16 mouse cellular contexts compared by ENCODE assay signal in the genomic region with DNA sequence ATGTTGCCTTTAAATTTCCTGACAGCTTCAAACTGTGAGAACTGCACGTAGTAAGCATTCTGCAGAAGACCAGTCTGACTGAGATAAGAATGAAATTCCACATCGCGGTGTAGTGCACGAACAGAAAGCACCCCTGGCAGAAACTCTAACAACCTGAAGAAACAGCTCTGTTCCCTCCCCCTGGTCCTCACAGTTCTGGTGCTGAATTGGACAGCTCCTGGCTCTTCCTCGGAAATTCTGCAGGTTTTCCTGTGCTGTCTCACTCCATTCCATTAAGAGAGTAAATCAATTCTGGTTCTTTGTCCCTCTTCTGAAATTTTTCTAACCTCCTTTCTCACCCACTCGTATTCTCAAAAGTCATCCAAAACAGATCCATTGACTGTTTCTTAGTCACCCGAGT. TPM values are rescaled to one million over a fixed set of nuclear protein-coding genes. Genes with fewer than 3 reads are reported as not detected.
A peak's percentile ranks its signal among the peaks of the same experiment; 100 is the strongest.
DNase-seq lines count a peak whose midpoint lies in the region; ATAC-seq lines count a peak whose summit lies in the region.
"Had no signal": no experiment of that assay in that cellular context is flagged by ENCODE, and none has a peak within 500 bp of the region (broad histone marks: within the 10 kb centered on the region; RNA-seq: fewer than 3 reads in every experiment).

No protein-coding gene starts in this region.

- no peaks in the 10 kb centered on the region for H3K27me3 ChIP-seq in midbrain, embryonic 16.5 days (ENCODE audit: control insufficient read depth, insufficient read depth, low read depth, low read length)
- H3K27me3 ChIP-seq: hindbrain, embryonic 13.5 days had no signal

- H3K9me3 ChIP-seq in midbrain, embryonic 16.5 days (replicated peaks; ENCODE audit: control insufficient read depth, low read length, poor library complexity, severe bottlenecking), result no peaks in the 10 kb centered on the region
- H3K9me3 ChIP-seq: forebrain, embryonic 13.5 days; hindbrain, embryonic 13.5 days; limb, embryonic 12.5 days had no signal

- DNase-seq in heart, postnatal 4 days, result peak; percentile 34
- no peak for DNase-seq in heart, adult 8-10 months (ENCODE audit: low spot score)
- DNase-seq in ovary, postnatal 14 days (ENCODE audit: low spot score), result peak; percentile 6
- no peak for DNase-seq in ovary, postnatal 10 days (ENCODE audit: low spot score)
- DNase-seq in embryo, embryonic 9.5 days (ENCODE audit: extremely low spot score), result peak; percentile 28
- DNase-seq in retina, postnatal 1 day, result peak; percentile 37
- no peak for DNase-seq in left cerebral cortex, postnatal 10 days (ENCODE audit: extremely low spot score in 1 of 2, low spot score in 2 of 2)
- DNase-seq: gastrocnemius, postnatal 36 days; kidney, postnatal 14 days; right cerebral cortex, postnatal 25 days had no signal

- no peak overlapping the region for H3K4me2 ChIP-seq in midbrain, embryonic 16.5 days (ENCODE audit: low read length)
- H3K4me2 ChIP-seq: forebrain, embryonic 13.5 days; hindbrain, embryonic 13.5 days; limb, embryonic 12.5 days had no signal

- H3K9ac ChIP-seq in midbrain, embryonic 16.5 days (ENCODE audit: low read depth, low read length), result no peak overlapping the region
- H3K9ac ChIP-seq: forebrain, embryonic 13.5 days; hindbrain, embryonic 13.5 days; limb, embryonic 12.5 days had no signal

- no peaks in the 10 kb centered on the region for H3K36me3 ChIP-seq in midbrain, embryonic 16.5 days (ENCODE audit: control insufficient read depth, insufficient read depth, low read length)
- H3K36me3 ChIP-seq: hindbrain, embryonic 13.5 days; limb, embryonic 12.5 days had no signal

- intact Hi-C loops in left cerebral cortex, postnatal 10 days (cut with DNase I), result no loop called here

- no peak overlapping the region for H3K27ac ChIP-seq in midbrain, embryonic 16.5 days (ENCODE audit: low read length)
- H3K27ac ChIP-seq: forebrain, embryonic 13.5 days; hindbrain, embryonic 13.5 days; limb, embryonic 12.5 days; macrophage had no signal

- H3K4me3 ChIP-seq in midbrain, embryonic 16.5 days (ENCODE audit: low read depth, low read length), result no peak overlapping the region
- H3K4me3 ChIP-seq: forebrain, embryonic 13.5 days; hindbrain, embryonic 13.5 days; limb, embryonic 12.5 days had no signal

- WGBS in midbrain, embryonic 16.5 days, result 34% methylated on average over 7 of the region's 7 CpGs

- no peaks in the 10 kb centered on the region for H3K4me1 ChIP-seq in midbrain, embryonic 16.5 days (ENCODE audit: control insufficient read depth, insufficient read depth, low read length)

- no peak for ATAC-seq in midbrain, embryonic 16.5 days
- ATAC-seq: forebrain, embryonic 13.5 days had no signal

RNA-seq across cellular contexts. Expression of a gene that starts 43.6 kb away (rescaled TPM):
- total RNA-seq in heart, postnatal 4 days (2021), result under 1 TPM; 0.88 to 0.91 TPM
- total RNA-seq in heart, adult 8-10 months (2022), result not detected
- 1.8 and 2.2 TPM in 2 replicates for polyA plus RNA-seq in midbrain, embryonic 16.5 days (2015; fragmentation: Nextera tagmentation; extraction: Ambion mirVana)
- 1 to 10 TPM; 1.9 to 2.4 TPM for total RNA-seq in left cerebral cortex, postnatal 10 days (2021)
- total RNA-seq: common myeloid progenitor, adult 5-6 weeks; gastrocnemius, postnatal 36 days had no signal
- polyA plus RNA-seq: macrophage had no signal

Comparison
In these comparisons a context has a peak if more than half of its experiments do, and no peak if none do; other contexts are left out.
1. DNase-seq: peak in heart, postnatal 4 days (single experiment), ovary, postnatal 14 days (single experiment), embryo, embryonic 9.5 days (single experiment) and retina, postnatal 1 day (single experiment); none in heart, adult 8-10 months (single experiment), ovary, postnatal 10 days (single experiment) and left cerebral cortex, postnatal 10 days (0 of 2).